17 mouse cellular contexts compared by ENCODE assay signal in genomic region chr2:105386418-105386817, GRCm38 (mm10).
"Had no signal": no experiment of that assay in that cellular context is flagged by ENCODE, and none has a peak within 500 bp of the region (broad histone marks: within the 10 kb centered on the region; RNA-seq: fewer than 3 reads in every experiment).

No protein-coding gene starts in this region.

- H3K4me2 ChIP-seq: liver, embryonic 13.5 days; midbrain, embryonic 11.5 days; neural tube, embryonic 13.5 days had no signal

- H3K4me3 ChIP-seq: left cerebral cortex, adult 2 months; liver, embryonic 13.5 days; neural tube, embryonic 13.5 days had no signal

- DNase-seq: kidney, adult 11 months; kidney, adult 8-10 months; kidney, postnatal 25 days; layer of hippocampus, postnatal 36 days; liver, embryonic 13.5 days; lung, adult 2 months; lung, postnatal 14 days; lung, postnatal 4 days; midbrain, embryonic 14.5 days; retina, postnatal 1 day; right cerebral cortex, postnatal 4 days; thymus, adult 18-20 months; thymus, postnatal 36 days had no signal

- H3K9me3 ChIP-seq: liver, embryonic 13.5 days; neural tube, embryonic 13.5 days had no signal

- H3K27me3 ChIP-seq: liver, embryonic 13.5 days; neural tube, embryonic 13.5 days had no signal

- H3K9ac ChIP-seq: liver, embryonic 13.5 days; neural tube, embryonic 13.5 days had no signal

- H3K27ac ChIP-seq: kidney, postnatal 0 days; left cerebral cortex, adult 2 months; liver, embryonic 13.5 days; neural tube, embryonic 13.5 days had no signal
